Mouse (Mus musculus): Measurements from ENCODE around the gene Extl1. TPM values are rescaled to one million over a fixed set of nuclear protein-coding genes. Genes with fewer than 3 reads are reported as not detected.
A peak's percentile ranks its signal among the peaks of the same experiment; 100 is the strongest.

Gene Extl1
- polyA plus RNA-seq, 1 experiment from 2014 or later: 0.66 TPM

- Histone ChIP-seq H3K36me3 (replicated peaks) (no peaks in the 10 kb centered on the region), H3K4me3 (no peak overlapping the region), H3K27ac (replicated peaks) (no peak overlapping the region), H3K9me3 (no peaks in the 10 kb centered on the region), H3K4me1 (peaks cover 19% of the 10 kb centered on the region), H3K27me3 (replicated peaks; ENCODE audit: low read depth, poor library complexity, severe bottlenecking) (no peaks in the 10 kb centered on the region)
- 84% methylated on average over 8 of the region's 8 CpGs for WGBS
- no peak for DNase-seq (ENCODE audit: low spot score)
These were observed 4.1 kb downstream of the Extl1 start for GRCm38 (mm10) chr4:134379510-134379909.

- H3K27ac ChIP-seq (replicated peaks): peak overlapping the region; percentile 71
- H3K4me3 ChIP-seq: no peak overlapping the region
- no peaks in the 10 kb centered on the region for H3K36me3 ChIP-seq (replicated peaks)
- peaks cover 19% of the 10 kb centered on the region for H3K4me1 ChIP-seq
- peak; percentile 57 for DNase-seq (ENCODE audit: low spot score)
- H3K9me3 ChIP-seq: no peaks in the 10 kb centered on the region
- H3K27me3 ChIP-seq (replicated peaks; ENCODE audit: low read depth, poor library complexity, severe bottlenecking): peaks cover 5% of the 10 kb centered on the region
- WGBS: 27% methylated on average over 10 of the region's 10 CpGs
These were observed 5.5 kb downstream of the Extl1 start for GRCm38 (mm10) chr4:134378089-134378615.

- no peak for DNase-seq (ENCODE audit: low spot score)
- 33% methylated on average over 1 of the region's 1 CpGs for WGBS
- Histone ChIP-seq H3K36me3 (replicated peaks) (no peaks in the 10 kb centered on the region), H3K4me3 (no peak overlapping the region), H3K27ac (replicated peaks) (no peak overlapping the region), H3K4me1 (peaks cover 42% of the 10 kb centered on the region), H3K9me3 (no peaks in the 10 kb centered on the region), H3K27me3 (replicated peaks; ENCODE audit: low read depth, poor library complexity, severe bottlenecking) (peaks cover 39% of the 10 kb centered on the region)
These were observed 9.3 kb downstream of the Extl1 start for GRCm38 (mm10) chr4:134374306-134374705.

- no peak overlapping the region for H3K4me3 ChIP-seq
- WGBS: 85% methylated on average over 8 of the region's 8 CpGs
- H3K27me3 ChIP-seq (replicated peaks; ENCODE audit: low read depth, poor library complexity, severe bottlenecking): peaks cover 49% of the 10 kb centered on the region
- no peaks in the 10 kb centered on the region for H3K36me3 ChIP-seq (replicated peaks)
- DNase-seq (ENCODE audit: low spot score): no peak
- H3K9me3 ChIP-seq: no peaks in the 10 kb centered on the region
- H3K4me1 ChIP-seq: peaks cover 33% of the 10 kb centered on the region
- no peak overlapping the region for H3K27ac ChIP-seq (replicated peaks)
These were observed 10.4 kb downstream of the Extl1 start for GRCm38 (mm10) chr4:134373295-134373694.

- Histone ChIP-seq H3K4me1 (peaks cover 25% of the 10 kb centered on the region), H3K27ac (replicated peaks) (no peak overlapping the region), H3K4me3 (peak overlapping the region; percentile 66), H3K9me3 (no peaks in the 10 kb centered on the region), H3K27me3 (replicated peaks; ENCODE audit: low read depth, poor library complexity, severe bottlenecking) (peaks cover 59% of the 10 kb centered on the region), H3K36me3 (replicated peaks) (no peaks in the 10 kb centered on the region)
- peak; percentile 82 for DNase-seq (ENCODE audit: low spot score)
- under 1% methylated on average over 16 of the region's 16 CpGs for WGBS
These were observed 11.3 kb downstream of the Extl1 start for GRCm38 (mm10) chr4:134372294-134372747.

- peaks cover 25% of the 10 kb centered on the region for H3K4me1 ChIP-seq
- 1% methylated on average over 17 of the region's 17 CpGs for WGBS
These were observed 12.3 kb downstream of the Extl1 start for GRCm38 (mm10) chr4:134371316-134371855.

GRCm38 (mm10) chr4:134370649-134371221, 12.9 kb downstream of the Extl1 start:
- H3K4me3 ChIP-seq: peak overlapping the region; percentile 66
- H3K27me3 ChIP-seq (replicated peaks; ENCODE audit: low read depth, poor library complexity, severe bottlenecking): peaks cover 61% of the 10 kb centered on the region
- no peaks in the 10 kb centered on the region for H3K36me3 ChIP-seq (replicated peaks)
- H3K9me3 ChIP-seq: no peaks in the 10 kb centered on the region
- WGBS: under 1% methylated on average over 18 of the region's 18 CpGs
- H3K4me1 ChIP-seq: peaks cover 25% of the 10 kb centered on the region
- no peak overlapping the region for H3K27ac ChIP-seq (replicated peaks)
- peak; percentile 42 for DNase-seq (ENCODE audit: low spot score)

More at GRCm38 (mm10) chr4:134371316-134371855, 12.3 kb downstream of the Extl1 start:
- H3K27ac ChIP-seq (replicated peaks): no peak overlapping the region
- no peaks in the 10 kb centered on the region for H3K36me3 ChIP-seq (replicated peaks)
- peaks cover 59% of the 10 kb centered on the region for H3K27me3 ChIP-seq (replicated peaks; ENCODE audit: low read depth, poor library complexity, severe bottlenecking)
- H3K9me3 ChIP-seq: no peaks in the 10 kb centered on the region
- H3K4me3 ChIP-seq: peak overlapping the region; percentile 66
- peak; percentile 44 for DNase-seq (ENCODE audit: low spot score)

GRCm38 (mm10) chr4:134365280-134365679, 18.4 kb downstream of the Extl1 start:
- Histone ChIP-seq H3K27me3 (replicated peaks; ENCODE audit: low read depth, poor library complexity, severe bottlenecking) (peaks cover 62% of the 10 kb centered on the region), H3K27ac (replicated peaks) (no peak overlapping the region), H3K4me3 (no peak overlapping the region), H3K36me3 (replicated peaks) (no peaks in the 10 kb centered on the region), H3K4me1 (peaks cover 31% of the 10 kb centered on the region), H3K9me3 (no peaks in the 10 kb centered on the region)
- DNase-seq (ENCODE audit: low spot score): no peak
- 33% methylated on average over 5 of the region's 5 CpGs for WGBS

GRCm38 (mm10) chr4:134362586-134362985, 21.1 kb downstream of the Extl1 start:
- Histone ChIP-seq H3K27ac (replicated peaks) (no peak overlapping the region), H3K4me1 (peaks cover 30% of the 10 kb centered on the region), H3K27me3 (replicated peaks; ENCODE audit: low read depth, poor library complexity, severe bottlenecking) (peaks cover 56% of the 10 kb centered on the region), H3K36me3 (replicated peaks) (no peaks in the 10 kb centered on the region), H3K4me3 (peak overlapping the region; percentile 26; the same call in 1 of the 2 replicates), H3K9me3 (no peaks in the 10 kb centered on the region)
- DNase-seq (ENCODE audit: low spot score): peak; percentile 53
- WGBS: 18% methylated on average over 9 of the region's 9 CpGs

GRCm38 (mm10) chr4:134362124-134362523, 21.5 kb downstream of the Extl1 start:
- Histone ChIP-seq H3K27me3 (replicated peaks; ENCODE audit: low read depth, poor library complexity, severe bottlenecking) (peaks cover 57% of the 10 kb centered on the region), H3K36me3 (replicated peaks) (no peaks in the 10 kb centered on the region), H3K4me1 (peaks cover 35% of the 10 kb centered on the region), H3K4me3 (no peak overlapping the region), H3K9me3 (no peaks in the 10 kb centered on the region), H3K27ac (replicated peaks) (no peak overlapping the region; the same call in 1 of the 2 replicates)
- 62% methylated on average over 9 of the region's 9 CpGs for WGBS
- no peak for DNase-seq (ENCODE audit: low spot score)

- H3K4me1 ChIP-seq: peaks cover 39% of the 10 kb centered on the region
- no peak overlapping the region for H3K27ac ChIP-seq (replicated peaks)
- WGBS: 43% methylated on average over 5 of the region's 5 CpGs
- peaks cover 59% of the 10 kb centered on the region for H3K27me3 ChIP-seq (replicated peaks; ENCODE audit: low read depth, poor library complexity, severe bottlenecking)
- no peaks in the 10 kb centered on the region for H3K36me3 ChIP-seq (replicated peaks)
- H3K9me3 ChIP-seq: no peaks in the 10 kb centered on the region
- DNase-seq (ENCODE audit: low spot score): no peak
- H3K4me3 ChIP-seq: no peak overlapping the region
These were observed 22.4 kb downstream of the Extl1 start for GRCm38 (mm10) chr4:134361215-134361614.

GRCm38 (mm10) chr4:134359649-134360048, 24.0 kb downstream of the Extl1 start:
- Histone ChIP-seq H3K36me3 (replicated peaks) (no peaks in the 10 kb centered on the region), H3K9me3 (no peaks in the 10 kb centered on the region), H3K4me3 (no peak overlapping the region), H3K27me3 (replicated peaks; ENCODE audit: low read depth, poor library complexity, severe bottlenecking) (peaks cover 52% of the 10 kb centered on the region), H3K27ac (replicated peaks) (no peak overlapping the region), H3K4me1 (peaks cover 39% of the 10 kb centered on the region)
- 89% methylated on average over 6 of the region's 6 CpGs for WGBS
- DNase-seq (ENCODE audit: low spot score): no peak

- 34% methylated on average over 17 of the region's 17 CpGs for WGBS
- Histone ChIP-seq H3K4me1 (peaks cover 33% of the 10 kb centered on the region), H3K4me3 (peak overlapping the region; percentile 29; the same call in 1 of the 2 replicates), H3K36me3 (replicated peaks) (no peaks in the 10 kb centered on the region), H3K27ac (replicated peaks) (no peak overlapping the region), H3K27me3 (replicated peaks; ENCODE audit: low read depth, poor library complexity, severe bottlenecking) (peaks cover 38% of the 10 kb centered on the region), H3K9me3 (no peaks in the 10 kb centered on the region)
- no peak for DNase-seq (ENCODE audit: low spot score)
These were observed 26.2 kb downstream of the Extl1 start for GRCm38 (mm10) chr4:134357461-134357771.
